Mouse (Mus musculus) midbrain, embryonic 12.5 days (tissue): ENCODE data around the gene Map4k4. TPM values are rescaled to one million over a fixed set of nuclear protein-coding genes. Genes with fewer than 3 reads are reported as not detected.

Experiments
- ATAC-seq: fragments of 200-750 bp; cut with Nextera tagmentation; 2 replicates; pipeline ENCODE4 v1.8.0; 2017; ENCODE audit warnings: low read depth, moderate TSS enrichment, moderate library complexity; ENCODE audit not compliant: low FRiP score
- H3K27ac ChIP-seq: fragments of 300-500 bp; sonication (generic); replicated peaks from 2 replicates; pipeline ENCODE4 v1.5.1; 2016; ENCODE audit warnings: mild to moderate bottlenecking
- H3K27me3 ChIP-seq: fragments of 300-500 bp; sonication (generic); 2 replicates; pipeline ENCODE4 v1.6.1; 2016; ENCODE audit warnings: mild to moderate bottlenecking
- H3K36me3 ChIP-seq: fragments of 300-500 bp; sonication (generic); 2 replicates; pipeline ENCODE4 v1.6.1; 2016
- H3K4me1 ChIP-seq: fragments of 300-500 bp; sonication (generic); 2 replicates; pipeline ENCODE4 v1.6.1; 2016
- H3K4me2 ChIP-seq: fragments of 300-500 bp; sonication (generic); replicated peaks from 2 replicates; pipeline ENCODE4 v1.6.1; 2016; ENCODE audit warnings: mild to moderate bottlenecking, moderate library complexity
- H3K4me3 ChIP-seq: fragments of 300-500 bp; sonication (generic); 2 replicates; pipeline ENCODE4 v1.5.1; 2016; ENCODE audit warnings: mild to moderate bottlenecking
- H3K9ac ChIP-seq: fragments of 300-500 bp; sonication (generic); replicated peaks from 2 replicates; pipeline ENCODE4 v1.6.1; 2016; ENCODE audit warnings: mild to moderate bottlenecking, moderate library complexity
- H3K9me3 ChIP-seq: fragments of 300-500 bp; sonication (generic); 2 replicates; pipeline ENCODE4 v1.6.1; 2016; ENCODE audit warnings: mild to moderate bottlenecking
- WGBS: fragments of 180-500 bp; shearing (Covaris S2); methylation state at CpG from one replicate; pipeline ENCODE4 v1.1.7; 2016; 5-methylcytosine and 5-hydroxymethylcytosine counted together
- polyA plus RNA-seq: library from polyadenylated mRNA; unstranded; fragments of >200 nt; fragmentation: Nextera tagmentation; extraction: Ambion mirVana; gene quantifications from 2 replicates; pipeline ENCODE4 v1.2.1, GENCODE M21; 2016

Gene Map4k4
- polyA plus RNA-seq, 1 experiment from 2014 or later: 68.8 TPM

DNA sequence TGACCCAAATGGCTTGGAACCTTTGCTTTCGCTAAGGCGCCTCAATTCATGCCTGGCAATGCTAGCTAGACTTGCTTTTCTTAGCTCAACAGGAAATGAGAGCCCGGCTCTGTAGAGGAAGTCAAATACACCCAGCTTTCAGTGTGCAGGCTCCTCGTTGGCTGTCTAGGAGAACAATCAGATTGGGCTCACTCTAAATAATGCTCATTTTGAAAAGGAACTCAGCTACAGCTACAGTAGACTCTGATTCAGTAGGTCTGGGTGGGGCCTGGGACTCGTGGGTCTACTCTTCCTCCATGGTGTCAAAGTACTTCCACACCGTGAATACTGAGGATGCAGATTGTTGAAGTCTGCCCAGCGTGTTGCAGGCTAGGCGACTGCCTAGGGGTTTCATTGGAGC lies 22.0 kb downstream of the Map4k4 start:
- H3K9ac ChIP-seq: no peak overlapping the region
- no peak overlapping the region for H3K4me3 ChIP-seq
- no peak overlapping the region for H3K27ac ChIP-seq
- H3K36me3 ChIP-seq: peaks cover 17% of the 10 kb centered on the region
- no peaks in the 10 kb centered on the region for H3K9me3 ChIP-seq
- 53% methylated on average over 8 of the region's 8 CpGs for WGBS
- no peak overlapping the region for H3K4me2 ChIP-seq
- peaks cover 73% of the 10 kb centered on the region for H3K4me1 ChIP-seq
- H3K27me3 ChIP-seq: no peaks in the 10 kb centered on the region
- ATAC-seq: no peak

- Histone ChIP-seq H3K4me1 (peaks cover 70% of the 10 kb centered on the region), H3K4me3 (no peak overlapping the region), H3K9me3 (no peaks in the 10 kb centered on the region), H3K9ac (no peak overlapping the region), H3K36me3 (peaks cover 17% of the 10 kb centered on the region), H3K27ac (no peak overlapping the region), H3K4me2 (no peak overlapping the region), H3K27me3 (no peaks in the 10 kb centered on the region)
- no peak for ATAC-seq
- 31% methylated on average over 15 of the region's 15 CpGs for WGBS
These were observed 23.0 kb downstream of the Map4k4 start for GRCm38 (mm10) chr1:39923395-39924337.

DNA sequence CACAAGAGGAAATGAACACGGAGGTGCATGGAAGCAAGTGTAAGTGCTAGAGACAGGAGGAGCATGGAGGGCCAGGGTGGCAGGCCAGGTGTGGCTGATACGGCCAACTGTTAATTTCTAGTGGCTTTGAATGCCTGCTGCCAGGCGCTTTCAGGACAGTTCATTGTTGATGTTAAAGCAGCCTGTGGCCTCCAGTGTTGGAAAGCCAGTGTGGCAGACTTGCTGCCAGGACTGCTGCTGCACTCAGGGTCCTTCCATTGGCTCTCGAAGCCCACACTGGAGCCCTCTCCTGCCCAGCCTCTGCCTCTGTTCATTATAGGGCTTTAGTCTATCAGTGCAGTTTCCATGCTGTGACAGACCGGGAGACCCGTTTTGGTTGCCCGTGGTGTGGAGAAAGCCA lies 30.3 kb downstream of the Map4k4 start:
- 67% methylated on average over 7 of the region's 7 CpGs for WGBS
- H3K9me3 ChIP-seq: no peaks in the 10 kb centered on the region
- no peaks in the 10 kb centered on the region for H3K27me3 ChIP-seq
- H3K9ac ChIP-seq: no peak overlapping the region
- no peak for ATAC-seq
- 0 out of 2 replicates have a peak overlapping the region, but pooled peaks have one; percentile 42 for H3K27ac ChIP-seq
- H3K4me3 ChIP-seq: no peak overlapping the region
- H3K36me3 ChIP-seq: peaks cover 14% of the 10 kb centered on the region; the same call in 1 of the 2 replicates
- H3K4me2 ChIP-seq: no peak overlapping the region
- peaks cover 82% of the 10 kb centered on the region for H3K4me1 ChIP-seq

- Histone ChIP-seq H3K4me1 (peaks cover 89% of the 10 kb centered on the region), H3K4me2 (no peak overlapping the region)
These were observed 31.6 kb downstream of the Map4k4 start for GRCm38 (mm10) chr1:39932216-39932739.

GRCm38 (mm10) chr1:39932922-39933321 lies 32.2 kb downstream of the Map4k4 start:
- H3K27ac ChIP-seq: no peak overlapping the region
- no peak overlapping the region for H3K4me3 ChIP-seq
- 66% methylated on average over 10 of the region's 10 CpGs for WGBS
- H3K9ac ChIP-seq: no peak overlapping the region
- H3K4me1 ChIP-seq: peaks cover 91% of the 10 kb centered on the region
- 0 out of 2 replicates have a peak, but pooled peaks cover 12% of the 10 kb centered on the region for H3K36me3 ChIP-seq
- H3K4me2 ChIP-seq: no peak overlapping the region
- ATAC-seq: no peak
- H3K9me3 ChIP-seq: no peaks in the 10 kb centered on the region
- H3K27me3 ChIP-seq: no peaks in the 10 kb centered on the region

More at GRCm38 (mm10) chr1:39932216-39932739, 31.6 kb downstream of the Map4k4 start:
- Histone ChIP-seq H3K27me3 (no peaks in the 10 kb centered on the region), H3K9ac (no peak overlapping the region), H3K27ac (no peak overlapping the region), H3K9me3 (no peaks in the 10 kb centered on the region), H3K4me3 (no peak overlapping the region), H3K36me3 (0 out of 2 replicates have a peak, but pooled peaks cover 12% of the 10 kb centered on the region)
- no peak for ATAC-seq
- WGBS: 65% methylated on average over 9 of the region's 9 CpGs

DNA sequence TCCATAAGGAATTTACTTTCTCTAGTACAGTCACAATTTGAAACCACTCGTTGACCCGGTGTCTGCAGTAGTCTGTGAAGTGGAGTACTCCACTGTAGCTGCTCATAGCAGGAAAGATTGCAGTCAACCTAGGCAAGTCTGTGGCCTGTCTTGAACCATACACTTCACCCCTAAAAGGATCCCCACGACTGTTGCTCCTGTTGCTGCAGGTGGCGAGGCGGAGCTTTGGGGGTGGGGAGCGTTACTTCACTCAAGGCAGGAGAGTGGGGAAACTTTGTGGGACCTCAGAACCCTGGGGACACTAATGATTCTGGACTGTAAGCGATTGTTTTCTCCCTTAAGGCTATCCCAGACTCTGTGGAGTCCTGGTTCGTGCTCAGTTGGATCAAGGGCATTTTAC lies 34.2 kb downstream of the Map4k4 start:
- H3K27ac ChIP-seq: no peak overlapping the region
- no peak for ATAC-seq
- H3K9me3 ChIP-seq: no peaks in the 10 kb centered on the region
- no peak overlapping the region for H3K9ac ChIP-seq
- H3K4me1 ChIP-seq: peaks cover 92% of the 10 kb centered on the region
- H3K36me3 ChIP-seq: 0 out of 2 replicates have a peak, but pooled peaks cover 12% of the 10 kb centered on the region
- no peak overlapping the region for H3K4me2 ChIP-seq
- 26% methylated on average over 8 of the region's 8 CpGs for WGBS
- no peak overlapping the region for H3K4me3 ChIP-seq
- H3K27me3 ChIP-seq: no peaks in the 10 kb centered on the region

GRCm38 (mm10) chr1:39935616-39936015 lies 34.9 kb downstream of the Map4k4 start:
- H3K36me3 ChIP-seq: 0 out of 2 replicates have a peak, but pooled peaks cover 12% of the 10 kb centered on the region
- WGBS: under 1% methylated on average over 6 of the region's 10 CpGs
- H3K4me3 ChIP-seq: peak overlapping the region; percentile 28
- peaks cover 94% of the 10 kb centered on the region for H3K4me1 ChIP-seq
- no peaks in the 10 kb centered on the region for H3K9me3 ChIP-seq
- H3K9ac ChIP-seq: peak overlapping the region; percentile 32
- no peaks in the 10 kb centered on the region for H3K27me3 ChIP-seq
- H3K27ac ChIP-seq: no peak overlapping the region
- peak overlapping the region; percentile 50 for H3K4me2 ChIP-seq
- no peak for ATAC-seq

- WGBS: 2% methylated on average over 13 of the region's 13 CpGs
- Histone ChIP-seq H3K4me2 (peak overlapping the region; percentile 50), H3K27ac (0 out of 2 replicates have a peak overlapping the region, but pooled peaks have one; percentile 7)
These were observed 35.7 kb downstream of the Map4k4 start for GRCm38 (mm10) chr1:39936332-39936802.

GRCm38 (mm10) chr1:39936934-39937333 lies 36.2 kb downstream of the Map4k4 start:
- no peak overlapping the region for H3K9ac ChIP-seq
- H3K4me2 ChIP-seq: no peak overlapping the region
- 62% methylated on average over 2 of the region's 2 CpGs for WGBS
- 0 out of 2 replicates have a peak, but pooled peaks cover 12% of the 10 kb centered on the region for H3K36me3 ChIP-seq
- no peak for ATAC-seq
- H3K27ac ChIP-seq: no peak overlapping the region
- no peaks in the 10 kb centered on the region for H3K9me3 ChIP-seq
- no peaks in the 10 kb centered on the region for H3K27me3 ChIP-seq
- no peak overlapping the region for H3K4me3 ChIP-seq
- H3K4me1 ChIP-seq: peaks cover 94% of the 10 kb centered on the region

More at GRCm38 (mm10) chr1:39936332-39936802, 35.7 kb downstream of the Map4k4 start:
- ATAC-seq: 0 out of 2 replicates have a peak, but pooled peaks have one; percentile 64
- Histone ChIP-seq H3K4me3 (peak overlapping the region; percentile 28), H3K9me3 (no peaks in the 10 kb centered on the region), H3K27me3 (no peaks in the 10 kb centered on the region), H3K36me3 (0 out of 2 replicates have a peak, but pooled peaks cover 12% of the 10 kb centered on the region), H3K9ac (peak overlapping the region; percentile 32; the same call in 1 of the 2 replicates), H3K4me1 (peaks cover 94% of the 10 kb centered on the region)

GRCm38 (mm10) chr1:39937609-39938008 lies 36.9 kb downstream of the Map4k4 start:
- no peak for ATAC-seq
- Histone ChIP-seq H3K27ac (no peak overlapping the region), H3K9me3 (no peaks in the 10 kb centered on the region), H3K4me2 (no peak overlapping the region), H3K9ac (no peak overlapping the region), H3K4me3 (no peak overlapping the region), H3K27me3 (no peaks in the 10 kb centered on the region), H3K36me3 (0 out of 2 replicates have a peak, but pooled peaks cover 11% of the 10 kb centered on the region), H3K4me1 (peaks cover 94% of the 10 kb centered on the region)
- 52% methylated on average over 4 of the region's 4 CpGs for WGBS

GRCm38 (mm10) chr1:39939401-39939800 lies 38.7 kb downstream of the Map4k4 start:
- Histone ChIP-seq H3K4me1 (peaks cover 98% of the 10 kb centered on the region), H3K4me3 (no peak overlapping the region), H3K27me3 (no peaks in the 10 kb centered on the region), H3K27ac (no peak overlapping the region), H3K9ac (no peak overlapping the region), H3K4me2 (no peak overlapping the region), H3K9me3 (no peaks in the 10 kb centered on the region), H3K36me3 (no peaks in the 10 kb centered on the region)
- 84% methylated on average over 12 of the region's 12 CpGs for WGBS
- no peak for ATAC-seq

DNA sequence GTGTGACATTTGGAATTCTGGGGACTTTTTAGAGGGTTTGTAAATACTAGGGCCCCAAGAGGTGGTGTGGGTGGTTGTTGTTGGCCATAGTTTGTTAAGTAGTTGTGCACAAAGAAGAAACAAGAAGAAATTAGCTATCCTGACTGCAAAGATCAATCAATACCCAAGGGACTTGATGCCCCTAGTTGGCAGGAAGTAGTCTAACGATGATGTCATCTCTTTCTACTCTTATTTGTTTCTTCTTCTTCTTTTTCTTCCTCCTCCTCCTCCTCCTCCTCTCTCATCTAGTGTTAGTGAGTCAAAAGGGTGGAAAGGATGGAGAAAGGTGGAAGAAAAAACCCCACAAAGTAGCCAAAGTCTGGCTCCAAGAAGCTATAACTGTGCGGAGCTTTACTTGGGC lies 39.6 kb downstream of the Map4k4 start:
- Histone ChIP-seq H3K9ac (0 out of 2 replicates have a peak overlapping the region, but pooled peaks have one; percentile 7), H3K4me1 (peaks cover 98% of the 10 kb centered on the region), H3K27ac (no peak overlapping the region), H3K9me3 (no peaks in the 10 kb centered on the region), H3K4me3 (no peak overlapping the region), H3K4me2 (no peak overlapping the region), H3K27me3 (no peaks in the 10 kb centered on the region), H3K36me3 (no peaks in the 10 kb centered on the region)
- no peak for ATAC-seq
- 94% methylated on average over 2 of the region's 2 CpGs for WGBS
